Mouse (Mus musculus) ES-E14 (cell line): ENCODE measurements at regions not wholly inside any gene's neighbourhood (a gene's known extent, or its start where the extent isn't known, plus 50 kb on each side); places are given as distances from the start of the nearest gene placed in this dataset.

ENCODE experiments used
- CHD2 ChIP-seq: IDR thresholded peaks from 2 replicates; pipeline ENCODE4 v1.6.1; 2014; ENCODE audit warnings: mild to moderate bottlenecking, low read depth, low read length, inconsistent platforms
- MAFK ChIP-seq: IDR thresholded peaks from 2 replicates; pipeline ENCODE4 v1.6.1; 2014; ENCODE audit warnings: mild to moderate bottlenecking, low read depth, low read length, inconsistent platforms; ENCODE audit not compliant: insufficient read depth
- ZC3H11A ChIP-seq: IDR thresholded peaks from 2 replicates; pipeline ENCODE4 v1.6.1; 2012; ENCODE audit warnings: low read depth, mild to moderate bottlenecking, inconsistent platforms, low read length, borderline replicate concordance

DNA sequence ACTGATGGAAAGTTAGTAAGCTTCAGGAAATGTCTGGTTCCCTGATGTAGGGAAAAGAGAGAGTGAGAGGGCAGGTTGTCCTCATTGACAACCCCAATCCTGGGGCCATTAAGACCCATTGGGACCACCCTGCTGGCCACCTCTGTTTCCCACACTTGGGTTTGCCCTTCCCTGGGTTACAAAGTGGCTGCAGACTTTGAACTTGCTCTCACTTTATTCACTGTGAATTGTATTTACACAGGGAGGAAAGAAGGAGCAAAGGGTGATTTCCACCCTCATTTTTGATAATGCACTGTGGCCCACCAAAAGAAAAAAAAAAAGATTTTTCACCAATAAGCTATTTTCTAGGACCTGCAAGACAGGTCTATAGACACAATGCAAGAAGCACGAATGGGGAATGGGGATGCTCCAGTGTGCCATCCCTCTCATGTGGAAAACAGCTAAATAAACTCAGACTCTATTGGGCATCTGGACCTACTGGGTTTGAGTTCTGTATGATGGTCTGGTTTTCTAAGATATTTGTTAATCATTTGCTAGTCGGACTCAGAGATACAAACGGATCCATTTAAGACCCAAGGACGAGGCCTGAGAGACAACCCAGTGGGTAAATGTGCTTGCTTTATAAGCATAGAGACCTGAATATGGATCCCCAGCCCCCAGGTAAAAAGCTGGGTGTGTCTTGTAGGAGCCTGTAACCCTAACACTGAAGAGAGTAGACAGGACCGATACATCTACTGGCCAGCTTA, 50.2 kb upstream of the Ttc29 start:
- no peak for TF ChIP-seq ZC3H11A
- no peak for TF ChIP-seq CHD2
- TF ChIP-seq MAFK: no peak
